Mouse (Mus musculus): Measurements from ENCODE around the gene Bptf.
"Not testable (repeated sequence)": the region's sequence is repeated elsewhere in the genome, so short reads cannot be mapped to it uniquely, and the experiment has no call there.

Gene Bptf

DNA sequence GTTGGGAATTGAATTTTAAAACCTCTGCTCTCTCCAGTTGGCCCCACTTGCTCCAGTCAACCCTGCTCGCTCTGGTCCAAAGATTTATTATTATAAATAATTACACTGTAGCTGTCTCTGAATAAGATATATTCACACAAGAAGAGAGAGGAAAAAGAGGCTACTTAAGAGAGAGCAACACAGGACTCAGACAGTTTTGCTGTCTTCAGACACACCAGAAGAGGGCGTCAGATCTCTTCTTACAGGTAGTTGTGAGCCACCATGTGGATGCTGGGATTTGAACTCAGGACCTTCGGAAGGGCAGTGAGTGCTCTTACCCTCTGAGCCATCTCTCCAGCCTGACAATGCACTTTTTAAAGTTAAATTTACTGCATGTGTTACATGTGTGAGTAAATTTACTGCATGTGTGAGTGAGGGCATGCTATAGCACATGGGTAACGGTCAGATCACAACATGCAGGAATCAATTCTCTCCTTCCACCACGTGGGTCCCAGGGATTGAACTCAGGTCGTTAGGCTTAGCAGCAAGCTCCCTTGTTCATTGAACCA is 114.5 kb downstream of the Bptf start:
- DNase-seq (ENCODE audit: low spot score), result no peak

DNA sequence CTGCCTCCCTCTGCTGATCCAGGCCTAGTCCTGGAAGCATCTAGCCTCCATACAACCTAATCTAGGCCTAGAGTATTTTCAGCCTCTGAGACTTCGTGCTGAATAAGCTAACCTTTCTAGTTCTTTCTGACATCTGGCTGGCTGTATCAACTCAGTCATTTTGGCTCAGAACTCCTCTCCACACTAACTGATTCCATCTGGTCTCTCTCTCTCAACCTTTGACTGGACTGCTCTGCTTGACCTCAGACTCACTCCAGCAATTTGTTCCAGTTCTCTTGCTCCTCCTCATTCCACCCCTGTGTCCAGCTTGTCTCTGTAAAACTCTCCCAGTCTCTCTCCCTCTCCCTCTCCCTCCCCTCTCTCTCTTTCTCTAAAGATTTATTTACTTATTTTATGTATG is 115.0 kb downstream of the Bptf start:
- no peak for DNase-seq (ENCODE audit: low spot score)

DNA sequence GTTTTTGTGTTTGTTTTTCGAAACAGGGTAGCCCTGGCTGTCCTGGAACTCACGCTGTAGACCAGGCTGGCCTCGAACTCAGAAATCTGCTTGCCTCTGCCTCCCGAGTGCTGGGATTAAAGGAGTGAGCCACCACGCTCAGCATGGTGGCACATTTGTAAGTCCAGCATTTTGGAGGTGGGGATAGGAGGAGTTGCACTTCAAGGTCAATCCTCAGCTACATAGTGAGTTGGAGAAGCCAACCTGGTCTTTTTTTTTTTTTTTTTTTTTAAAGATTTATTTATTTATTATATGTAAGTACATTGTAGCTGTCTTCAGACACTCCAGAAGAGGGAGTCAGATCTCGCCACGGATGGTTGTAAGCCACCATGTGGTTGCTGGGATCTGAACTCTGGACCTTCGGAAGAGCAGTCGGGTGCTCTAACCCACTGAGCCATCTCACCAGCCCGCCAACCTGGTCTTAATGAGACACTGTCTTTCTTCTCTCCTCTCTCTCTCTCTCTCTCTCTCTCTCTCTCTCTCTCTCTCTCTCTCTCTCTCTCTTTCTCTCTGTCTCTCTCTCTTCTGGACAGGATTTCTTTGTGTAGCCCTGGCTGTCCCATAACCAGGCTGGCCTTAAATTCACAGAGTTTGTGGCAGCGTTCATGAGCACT is 116.3 kb downstream of the Bptf start:
- not testable (repeated sequence) for DNase-seq (ENCODE audit: low spot score)

DNA sequence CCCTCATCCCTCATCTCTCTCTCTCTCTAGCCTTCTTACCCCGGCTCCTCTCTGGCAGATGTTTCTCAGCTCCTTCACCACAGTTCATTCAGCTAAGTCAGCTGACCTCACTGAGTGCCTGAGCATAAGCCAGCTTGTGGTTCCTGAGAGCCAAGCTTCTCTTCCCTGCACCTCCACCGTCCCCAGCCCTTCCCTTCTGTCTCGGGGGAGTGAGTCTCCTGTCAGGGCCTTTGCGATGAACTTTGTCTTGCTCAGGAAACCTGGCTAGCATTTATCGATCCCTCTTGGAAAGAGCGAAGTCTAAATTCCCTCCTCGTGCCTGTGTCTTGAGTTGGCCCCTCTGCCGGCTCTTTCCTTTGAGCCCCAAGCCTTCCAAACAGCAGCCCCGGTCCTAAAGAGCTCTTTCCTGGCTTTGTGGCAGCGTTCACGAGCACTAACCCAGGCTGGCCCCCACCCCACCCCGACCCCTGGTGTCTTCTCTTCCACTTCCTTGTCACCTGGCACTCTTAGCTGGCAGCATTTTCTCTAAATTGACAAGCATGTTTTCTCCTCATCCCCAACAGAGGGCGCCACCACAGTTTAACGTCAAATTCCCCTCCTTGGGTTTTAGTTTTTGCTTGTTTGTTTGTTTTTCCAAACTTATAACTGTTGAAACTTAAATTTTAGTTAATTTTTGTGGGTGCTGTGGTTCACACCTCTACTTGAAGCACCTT is 117.2 kb downstream of the Bptf start:
- DNase-seq (ENCODE audit: low spot score), result peak; percentile 66

DNA sequence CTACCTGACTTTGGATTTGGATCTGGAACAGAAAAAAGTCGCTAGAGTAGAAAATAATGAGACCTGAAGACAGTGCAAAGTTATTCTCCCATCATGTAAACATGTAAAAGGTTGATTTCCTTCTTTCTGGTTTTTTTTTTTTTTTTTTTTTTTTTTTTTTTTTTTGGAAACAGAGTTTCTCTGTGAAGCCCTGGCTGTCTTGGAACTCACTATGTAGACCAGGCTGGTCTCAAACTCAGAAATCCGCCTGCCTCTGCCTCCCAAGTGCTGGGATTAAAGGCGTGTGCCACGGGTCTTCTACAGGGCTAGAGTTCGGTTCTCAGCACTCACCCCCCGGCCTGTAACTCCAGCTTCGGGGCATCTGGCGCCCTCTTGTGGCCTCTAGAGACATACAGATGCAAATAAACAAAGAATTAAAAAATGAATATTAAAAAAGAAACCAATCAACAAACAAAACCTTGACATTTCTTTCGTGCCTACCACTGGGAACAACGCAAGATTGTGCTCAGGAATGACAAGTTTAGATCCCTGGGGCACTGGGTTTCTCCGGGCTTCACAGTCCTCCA is 117.8 kb downstream of the Bptf start:
- DNase-seq (ENCODE audit: low spot score), result peak; percentile 25

DNA sequence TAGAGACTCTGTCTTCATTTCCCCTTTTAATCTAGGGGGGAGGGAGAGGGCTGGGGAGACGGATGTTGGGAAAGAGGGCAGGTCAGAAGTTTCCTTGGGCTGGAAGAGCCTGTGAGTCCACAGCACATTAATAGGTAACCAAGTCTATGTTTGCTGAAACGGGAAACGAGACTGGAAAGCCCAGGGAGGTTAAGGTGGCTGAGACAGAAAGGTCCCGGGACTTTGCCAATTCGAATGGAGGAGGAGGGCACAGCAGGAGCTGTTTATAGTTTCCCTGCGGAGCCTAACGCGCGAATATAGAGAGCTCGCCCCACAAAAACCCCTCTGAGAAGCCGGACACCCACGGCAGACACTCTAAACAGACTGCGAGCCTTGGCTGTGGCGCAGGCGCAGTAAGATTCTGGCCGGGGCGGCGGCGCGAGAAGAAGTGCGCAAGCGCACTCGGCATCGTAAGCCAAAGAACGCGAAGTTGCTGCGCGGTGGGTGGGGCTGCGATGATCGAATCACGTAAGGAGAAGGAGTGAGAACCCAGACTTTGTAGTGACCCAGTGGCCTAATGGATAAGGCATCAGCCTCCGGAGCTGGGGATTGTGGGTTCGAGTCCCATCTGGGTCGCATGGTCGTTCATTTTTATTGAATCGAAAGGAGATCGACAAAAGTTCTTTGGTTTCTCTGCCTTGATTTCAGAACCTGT is 119.5 kb downstream of the Bptf start:
- DNase-seq (ENCODE audit: low spot score), result peak; percentile 99

DNA sequence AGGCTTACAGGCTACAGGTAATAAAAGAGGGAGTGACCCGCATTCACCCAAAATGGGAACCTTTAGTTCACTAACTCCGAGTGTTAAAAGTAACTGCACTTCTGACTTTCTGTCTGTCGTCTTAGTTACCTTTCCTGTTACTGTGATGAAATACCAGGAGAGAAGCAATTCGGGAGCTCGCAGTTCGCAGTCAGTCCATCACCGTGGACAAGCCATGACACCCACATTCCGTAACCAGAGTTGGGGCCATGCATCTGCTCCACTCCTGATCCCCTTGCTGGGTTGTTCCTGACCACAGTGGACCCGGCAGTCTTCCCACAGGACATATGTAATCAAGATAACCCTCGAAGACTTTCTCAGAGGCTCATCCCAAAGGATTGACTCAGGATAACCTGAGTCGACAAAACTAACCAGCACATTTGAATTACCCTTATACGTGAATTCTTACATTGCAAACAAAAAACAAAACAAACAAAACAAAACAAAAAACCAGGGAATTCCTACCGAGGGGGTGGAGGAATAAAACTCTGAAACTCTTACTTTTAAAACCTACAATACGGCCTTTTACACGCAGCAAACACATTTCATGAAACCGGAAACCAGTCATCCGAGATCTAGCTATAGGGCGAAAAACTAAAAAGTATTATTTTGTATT is 120.1 kb downstream of the Bptf start:
- DNase-seq (ENCODE audit: low spot score), result no peak

DNA sequence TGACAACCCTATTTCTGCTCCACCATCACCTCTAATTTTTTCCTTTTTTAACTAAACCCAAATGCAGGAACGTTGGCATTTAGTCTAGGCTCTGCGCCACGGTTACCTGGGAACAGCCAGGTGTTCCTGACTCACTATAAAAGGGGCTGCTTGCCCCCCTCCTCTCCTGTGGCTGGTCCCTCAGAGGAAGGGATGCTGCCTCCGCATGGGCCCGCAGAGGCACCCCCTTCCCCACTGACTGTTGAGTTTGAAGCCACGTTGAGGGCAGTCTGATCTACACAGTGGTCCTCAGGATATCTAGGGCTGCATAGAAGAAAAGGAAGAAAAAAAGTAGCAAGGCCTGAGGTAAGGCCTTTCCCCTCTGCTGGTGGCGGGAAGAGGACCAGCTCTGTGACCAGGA is 120.8 kb downstream of the Bptf start:
- DNase-seq (ENCODE audit: low spot score), result no peak

DNA sequence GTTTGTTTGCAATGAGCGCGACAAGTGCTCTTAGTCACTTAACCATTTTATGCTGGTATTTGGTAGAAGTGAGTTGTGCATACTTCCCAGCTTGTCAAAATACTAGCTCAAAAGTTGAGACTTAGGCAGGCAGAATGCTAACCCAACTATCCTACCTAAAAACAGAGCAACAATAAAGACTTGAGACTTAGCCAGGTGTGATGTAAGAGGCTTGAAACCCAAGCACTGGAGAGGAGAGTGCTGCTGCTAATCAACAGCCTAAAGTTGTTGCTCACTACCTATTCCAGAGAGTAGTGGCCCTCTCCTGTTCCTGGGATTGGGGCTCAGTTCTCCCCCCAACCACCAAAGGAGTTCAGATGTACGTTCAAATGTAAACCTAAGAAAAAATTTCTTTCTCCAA is 121.5 kb downstream of the Bptf start:
- no peak for DNase-seq (ENCODE audit: low spot score)

DNA sequence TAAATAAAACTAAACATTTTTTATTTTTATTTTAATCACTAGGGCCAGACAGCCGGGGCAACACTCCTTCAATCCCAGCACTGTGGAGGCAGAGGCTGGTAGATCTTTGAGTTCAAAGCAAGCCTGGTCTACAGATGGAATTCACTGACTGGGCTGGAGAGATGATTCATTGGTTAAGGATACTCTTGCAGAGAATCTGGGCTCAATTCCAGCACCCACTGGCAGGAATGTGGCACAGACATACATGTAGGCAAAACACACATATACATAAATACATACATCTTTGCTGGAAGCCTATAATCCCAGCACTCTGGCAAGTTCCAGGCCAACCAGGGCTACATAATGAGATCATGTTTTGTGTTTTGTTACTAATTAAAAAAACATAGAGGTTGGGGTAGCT is 126.4 kb downstream of the Bptf start:
- no peak for DNase-seq (ENCODE audit: low spot score)

DNA sequence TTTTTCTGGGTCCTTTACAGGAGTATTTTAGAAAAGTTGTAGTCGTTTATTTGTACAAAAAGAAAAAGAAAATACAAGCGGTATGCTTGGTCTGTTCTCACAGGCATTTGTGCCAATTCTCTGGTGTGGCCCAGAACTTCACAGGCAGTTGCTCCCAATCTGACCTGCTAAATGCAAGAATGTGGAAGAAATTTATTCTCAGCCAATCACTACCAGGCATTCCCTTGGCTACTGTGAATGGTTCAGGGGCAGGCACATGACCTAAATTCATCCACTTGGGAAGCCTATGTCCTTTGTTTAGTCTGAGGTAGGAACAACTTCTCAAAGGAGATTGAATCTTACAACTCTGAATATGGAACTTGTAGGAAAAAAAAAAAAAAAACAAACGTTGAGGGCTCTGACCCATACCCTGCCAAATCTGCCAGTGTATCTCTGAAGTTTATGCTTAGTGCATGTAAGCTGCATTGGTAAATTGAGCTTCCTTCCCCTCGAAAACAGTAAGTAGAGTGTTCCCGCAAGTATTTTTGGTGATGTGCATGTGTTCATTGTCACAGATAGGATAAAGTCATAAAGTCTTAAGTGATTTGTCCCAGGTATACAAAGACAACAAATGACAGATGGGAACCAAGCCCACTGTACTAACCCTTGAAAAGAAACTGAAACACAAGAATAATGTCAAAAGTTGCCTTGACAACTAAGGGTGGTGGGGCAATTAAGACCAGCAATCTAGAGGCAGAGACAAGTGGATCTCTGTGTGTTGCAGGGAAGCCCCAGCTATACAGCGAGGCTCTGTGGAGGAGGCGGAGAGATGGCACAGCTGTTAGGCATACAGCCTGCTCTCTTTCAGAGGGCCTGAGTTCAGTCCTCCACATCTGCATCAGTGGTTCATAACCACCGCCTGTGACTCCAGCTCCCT is 129.9 kb downstream of the Bptf start:
- no peak for DNase-seq (ENCODE audit: low spot score)

DNA sequence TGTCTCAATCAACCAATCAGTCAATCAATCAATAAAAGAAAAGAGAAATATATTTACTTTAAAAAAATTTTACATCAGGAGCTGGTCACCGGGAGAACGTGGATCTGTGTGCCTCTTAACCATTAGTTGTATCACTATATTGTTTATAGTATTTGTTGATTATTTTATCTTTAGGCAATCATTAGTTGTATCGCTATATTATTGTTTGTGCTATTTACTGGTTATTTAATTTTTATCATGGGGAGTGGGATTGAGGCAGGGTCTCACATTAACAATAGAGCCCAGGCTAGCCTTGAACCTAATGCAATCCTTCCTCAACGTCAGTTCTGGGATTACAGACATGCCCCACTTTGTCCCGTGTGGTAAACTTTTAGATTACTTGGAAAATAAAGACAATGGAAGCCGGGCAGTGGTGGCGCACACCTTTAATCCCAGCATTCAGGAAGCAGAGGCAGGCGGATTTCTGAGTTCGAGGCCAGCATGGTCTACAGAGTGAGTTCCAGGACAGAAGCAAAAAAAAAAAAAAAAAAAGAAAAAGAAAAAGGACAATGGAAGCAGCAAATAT is 131.9 kb downstream of the Bptf start:
- DNase-seq (ENCODE audit: low spot score), result no peak

DNA sequence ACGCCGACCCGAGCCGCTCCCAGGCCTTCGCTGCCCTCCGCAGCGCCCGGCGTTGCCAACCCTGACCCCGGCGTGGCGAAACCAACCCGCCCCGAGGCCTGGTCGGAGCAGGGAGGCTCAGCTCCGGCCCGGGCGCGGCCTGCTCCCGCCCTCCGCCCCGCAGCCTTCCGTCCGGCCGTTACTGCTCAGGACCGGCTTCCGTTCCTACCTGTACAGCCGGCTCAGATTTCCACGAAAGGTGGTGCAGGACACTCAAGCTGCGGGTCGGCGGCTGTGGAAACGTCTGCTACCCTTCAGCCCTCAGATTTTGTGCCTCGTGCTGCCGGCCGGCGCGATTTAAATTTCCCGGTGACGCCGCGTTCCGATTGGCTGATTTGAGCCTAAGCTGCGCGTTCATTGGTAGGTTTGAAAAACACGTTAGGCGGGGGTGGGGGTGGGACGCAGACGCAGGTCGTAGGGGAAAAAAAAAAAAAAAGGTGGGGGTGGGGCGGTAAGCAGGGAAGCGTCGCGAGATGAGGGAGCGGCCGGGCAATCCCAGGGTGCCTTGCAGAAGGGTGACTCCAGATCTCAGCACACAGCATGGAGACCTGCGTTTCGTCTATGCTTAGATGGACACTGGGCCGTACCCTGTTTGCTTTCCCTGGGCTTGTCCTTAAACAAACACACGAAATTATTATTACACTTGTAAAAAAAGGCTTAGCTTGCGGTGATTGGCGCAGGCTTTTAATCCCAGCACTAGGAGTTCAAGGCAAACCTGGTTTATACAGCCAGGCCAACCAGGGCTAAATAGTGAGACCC is 132.6 kb downstream of the Bptf start, which contains the start of gene Kpna2:
Gene Kpna2, minus strand, starts transcription at position 391 of the 798 bp plus-strand sequence.
- DNase-seq (ENCODE audit: low spot score), result peak; percentile 93

DNA sequence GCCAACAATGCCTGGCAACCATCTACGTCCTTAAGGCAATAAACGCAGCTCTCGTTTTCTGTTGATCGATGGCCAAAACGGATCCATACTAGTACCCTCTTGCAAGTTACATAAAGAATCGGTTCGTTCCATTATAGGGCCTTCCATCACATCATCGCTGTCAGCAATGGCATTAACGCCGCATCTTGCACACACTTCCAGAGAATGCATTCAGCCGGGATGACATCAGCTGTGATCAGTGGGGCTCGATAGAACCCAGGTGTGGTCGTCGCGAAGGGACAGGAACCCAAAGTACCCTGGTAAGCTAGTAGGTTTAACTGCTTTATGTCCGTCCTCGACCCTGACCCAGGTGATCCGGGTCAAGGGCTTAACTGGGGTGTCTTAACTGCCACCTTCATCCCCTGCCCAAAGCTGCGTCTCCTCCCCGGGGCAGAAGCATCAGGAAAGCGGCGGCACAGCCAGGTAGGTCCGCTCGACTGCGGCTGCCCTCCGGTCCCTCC is 133.2 kb downstream of the Bptf start:
- no peak for DNase-seq (ENCODE audit: low spot score)

DNA sequence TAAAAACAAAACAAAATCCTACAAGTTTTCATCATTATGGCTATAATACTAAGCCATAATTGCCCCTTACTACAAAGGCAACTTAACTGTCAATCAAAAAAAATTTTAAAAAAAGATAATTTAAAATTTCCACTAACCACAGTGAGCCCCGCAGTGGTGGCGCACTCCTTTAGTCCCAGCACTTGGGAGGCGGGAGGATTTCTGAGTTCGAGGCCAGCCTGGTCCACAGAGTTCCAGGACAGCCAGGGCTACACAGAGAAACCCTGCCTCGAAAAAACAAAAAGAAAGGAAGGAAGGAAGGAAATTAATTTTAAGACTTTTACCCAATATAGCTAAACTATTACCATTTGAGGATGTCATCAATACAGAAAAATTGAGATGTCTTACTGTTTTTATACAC is 134.0 kb downstream of the Bptf start:
- no peak for DNase-seq (ENCODE audit: low spot score)

DNA sequence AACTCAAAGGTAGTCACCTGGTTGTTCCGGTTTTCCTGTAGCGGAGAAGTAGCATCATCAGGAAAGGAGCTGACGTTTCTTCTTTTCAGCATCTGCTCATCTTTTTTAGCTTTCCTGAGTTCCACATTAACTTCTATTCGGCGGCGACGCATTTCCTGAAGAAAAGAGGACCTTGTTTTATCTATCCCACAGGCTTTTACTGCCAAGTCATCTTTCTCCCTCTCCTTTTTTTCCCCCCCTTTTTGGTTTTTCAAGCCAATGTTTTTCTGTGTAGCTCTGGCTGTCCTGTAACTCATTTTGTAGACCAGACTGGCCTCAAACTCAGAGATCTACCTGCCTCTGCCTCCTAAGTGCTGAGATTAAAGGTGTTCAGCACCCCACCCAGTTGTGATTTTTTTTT is 135.4 kb downstream of the Bptf start:
- not testable (repeated sequence) for DNase-seq (ENCODE audit: low spot score)

DNA sequence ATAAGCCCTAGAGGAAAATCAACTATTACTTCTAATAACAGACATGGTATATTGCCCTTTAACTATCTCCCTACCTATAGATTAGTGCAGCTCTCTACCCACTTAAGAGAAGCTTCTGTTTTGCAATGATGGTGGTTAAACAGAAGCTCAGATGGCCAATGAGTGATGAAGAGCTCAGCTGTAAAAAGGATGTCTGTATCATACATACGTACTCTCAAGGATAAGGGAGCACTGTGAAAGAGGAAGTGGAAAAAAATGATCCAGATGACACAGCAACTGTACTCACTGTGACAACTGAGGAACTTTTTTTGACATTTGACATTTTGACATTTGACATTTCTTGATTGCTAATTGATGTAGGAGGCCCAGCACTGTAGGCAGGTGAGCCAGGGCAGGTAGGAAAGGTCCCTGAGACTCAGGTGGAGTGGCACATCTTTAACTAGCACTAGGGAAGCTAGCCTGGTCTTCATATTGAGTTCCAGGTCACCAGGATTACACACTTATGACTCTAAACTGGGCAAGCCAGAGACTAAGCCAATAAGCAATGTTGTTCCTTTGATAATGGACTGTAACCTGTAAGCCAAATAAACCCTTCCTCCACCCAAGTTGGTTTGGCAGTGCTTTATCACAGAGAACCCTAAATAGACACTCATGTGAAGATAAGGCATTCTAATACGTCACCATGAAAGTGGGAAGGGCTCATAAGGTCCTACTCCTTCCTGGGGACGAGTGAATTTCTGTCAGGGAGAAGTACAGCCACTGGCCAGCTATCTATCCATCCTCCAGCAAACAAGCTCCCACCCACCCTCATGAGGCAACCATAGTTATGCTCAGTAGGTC is 137.5 kb downstream of the Bptf start:
- DNase-seq (ENCODE audit: low spot score), result peak; percentile 69

DNA sequence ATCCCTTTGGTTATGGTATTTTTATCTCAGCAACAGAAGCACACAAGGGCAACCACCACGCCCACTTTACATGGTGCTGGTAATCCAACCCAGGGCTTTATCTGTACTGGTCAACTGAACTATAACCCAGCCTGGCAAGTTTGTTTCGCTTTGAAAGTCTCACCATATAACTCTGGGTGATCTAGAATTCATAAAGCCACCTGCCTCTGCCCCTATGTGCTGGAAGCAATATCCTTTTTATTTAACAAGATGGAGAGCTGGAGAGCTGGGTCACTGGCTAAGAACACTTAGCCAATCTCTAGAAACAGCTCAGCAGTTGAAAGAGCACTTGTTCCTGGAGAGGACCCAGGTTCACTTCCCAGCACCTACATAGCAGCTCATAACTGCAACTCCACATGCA is 144.5 kb downstream of the Bptf start:
- no peak for DNase-seq (ENCODE audit: low spot score)

Measured in c-Kit-positive CD71-positive TER-119-positive erythroid progenitor cells, embryonic 14.5 days (primary cell).